Mouse (Mus musculus): ENCODE data around the gene Pcdh9.
"Not testable (repeated sequence)": the region's sequence is repeated elsewhere in the genome, so short reads cannot be mapped to it uniquely, and the experiment has no call there.

The Pcdh9 gene

DNA sequence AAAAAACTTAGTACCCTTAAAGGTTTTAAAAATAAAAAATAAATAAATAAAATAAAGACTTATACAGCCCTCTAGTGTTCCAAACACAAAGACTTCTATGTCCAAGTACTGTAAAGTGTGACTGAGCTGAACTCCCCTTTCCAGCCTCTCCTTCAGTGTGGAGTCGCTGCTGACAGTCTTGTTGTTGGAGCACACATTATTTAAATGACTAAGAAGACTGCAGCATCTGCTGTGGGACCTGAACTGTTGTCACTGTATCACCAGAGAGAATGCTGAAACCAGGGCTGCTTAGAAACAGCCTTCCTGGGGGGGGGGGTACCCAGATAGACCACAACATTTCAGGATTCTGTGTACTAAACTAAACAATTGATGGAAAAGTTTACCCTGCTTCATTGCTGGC, 509.7 kb downstream of the Pcdh9 start:
- CTCF ChIA-PET = no interaction called here

DNA sequence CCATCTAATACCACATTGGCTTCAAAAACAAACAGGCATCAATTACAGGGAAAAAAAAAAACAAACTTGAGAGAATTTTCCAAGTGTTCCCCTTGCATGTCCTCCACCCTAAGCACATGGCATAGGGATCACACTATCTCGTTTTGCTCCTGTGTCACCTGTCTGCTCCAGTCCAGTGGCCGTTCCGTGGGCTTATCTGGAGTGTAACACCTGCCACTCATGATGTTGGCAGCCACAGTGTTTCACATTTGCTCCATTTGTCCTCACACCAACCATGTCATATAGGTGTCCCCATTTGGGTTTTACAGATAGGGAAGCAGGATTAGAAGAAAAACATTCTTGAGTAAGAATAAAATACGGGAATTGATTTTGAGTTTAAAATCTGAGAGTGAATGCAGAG, 514.3 kb downstream of the Pcdh9 start:
- CTCF ChIA-PET = interaction anchor here (0.7 kb wide), 1 partner anchor 54 kb away, joined by 5 read pairs; no protein-coding TSS in a partner anchor

DNA sequence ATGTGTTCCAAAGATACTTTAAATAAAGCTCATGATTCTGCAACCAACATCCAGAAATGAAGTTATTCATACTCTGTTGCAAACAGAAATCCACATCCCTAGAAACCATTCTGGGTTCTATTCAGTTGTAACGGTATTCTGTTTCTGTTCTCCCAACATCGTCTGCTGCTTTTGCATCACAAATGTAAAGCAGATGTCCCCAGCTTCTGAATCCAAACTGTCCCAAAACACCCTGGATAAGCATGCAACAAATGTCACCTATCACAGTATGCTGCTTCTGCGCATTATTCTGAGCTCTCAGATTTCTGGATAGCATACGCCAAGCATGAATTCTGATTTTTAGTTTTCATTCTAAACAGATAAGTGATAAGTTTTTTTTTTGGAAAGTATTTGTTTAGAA, 516.3 kb downstream of the Pcdh9 start:
- CTCF ChIA-PET = no interaction called here

DNA sequence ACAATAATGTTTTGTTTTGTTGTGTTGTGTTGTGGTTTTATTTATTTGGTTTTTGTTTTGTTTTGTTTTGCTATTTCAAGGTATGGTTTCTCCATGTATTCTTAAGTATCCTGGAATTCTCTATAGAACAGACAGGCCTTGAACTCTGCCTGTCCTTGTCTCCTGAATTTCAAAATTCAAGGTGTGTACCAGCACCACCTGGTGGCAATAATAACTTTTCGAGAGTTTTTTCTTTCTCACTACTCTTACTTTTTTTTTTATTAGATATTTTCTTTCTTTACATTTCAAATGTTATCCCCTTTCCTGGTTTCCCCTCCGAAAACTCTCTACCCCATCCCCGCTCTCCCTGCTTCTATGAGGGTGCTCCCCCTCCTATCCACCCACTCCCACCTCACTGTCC, 536.3 kb downstream of the Pcdh9 start:
- CTCF ChIA-PET = no interaction called here

DNA sequence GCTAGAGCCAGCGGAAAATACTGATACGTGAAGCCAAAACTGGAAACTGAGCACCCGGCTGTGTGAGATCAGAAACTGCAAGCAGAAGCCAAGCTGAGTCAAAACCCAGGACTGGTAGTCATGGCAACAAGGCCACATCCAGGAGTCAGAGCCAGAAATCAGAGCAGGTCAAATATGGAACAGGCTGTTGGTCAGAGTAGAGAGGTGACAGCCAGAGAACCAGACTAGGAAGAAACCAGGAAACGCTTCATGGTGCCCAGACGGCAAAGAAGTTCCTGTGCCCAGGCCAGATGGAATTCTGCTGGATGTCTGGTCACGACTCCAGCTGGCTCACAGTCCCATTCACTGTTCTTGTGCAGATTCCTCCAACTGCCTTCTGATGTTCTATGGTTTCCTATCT, 539.6 kb downstream of the Pcdh9 start:
- CTCF ChIA-PET = no interaction called here

- CTCF ChIA-PET = no interaction called here
Observed at GRCm38 (mm10) chr14:93349166-93349565, 541.3 kb downstream of the Pcdh9 start.

- CTCF ChIA-PET = no interaction called here
Observed at GRCm38 (mm10) chr14:93347031-93347430, 543.4 kb downstream of the Pcdh9 start.

DNA sequence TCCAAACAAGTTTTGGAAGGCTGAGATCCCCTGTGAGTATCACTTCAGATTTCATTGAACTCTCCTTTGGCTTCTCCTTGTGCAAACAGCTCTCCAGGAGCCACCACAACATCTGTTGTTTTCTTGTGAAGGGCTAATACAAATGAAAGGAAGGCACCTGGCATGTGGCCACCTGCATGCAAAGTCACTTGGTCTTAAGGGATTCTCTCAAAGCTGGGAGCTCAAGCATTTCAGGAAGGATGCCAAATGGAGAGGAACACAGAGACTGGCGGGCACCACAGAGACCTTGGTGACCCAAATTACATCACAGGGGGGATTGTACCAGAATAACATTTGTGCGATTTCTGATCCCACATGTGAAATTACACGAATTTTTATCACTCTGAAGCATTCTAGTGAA, 547.7 kb downstream of the Pcdh9 start:
- CTCF ChIA-PET = no interaction called here

DNA sequence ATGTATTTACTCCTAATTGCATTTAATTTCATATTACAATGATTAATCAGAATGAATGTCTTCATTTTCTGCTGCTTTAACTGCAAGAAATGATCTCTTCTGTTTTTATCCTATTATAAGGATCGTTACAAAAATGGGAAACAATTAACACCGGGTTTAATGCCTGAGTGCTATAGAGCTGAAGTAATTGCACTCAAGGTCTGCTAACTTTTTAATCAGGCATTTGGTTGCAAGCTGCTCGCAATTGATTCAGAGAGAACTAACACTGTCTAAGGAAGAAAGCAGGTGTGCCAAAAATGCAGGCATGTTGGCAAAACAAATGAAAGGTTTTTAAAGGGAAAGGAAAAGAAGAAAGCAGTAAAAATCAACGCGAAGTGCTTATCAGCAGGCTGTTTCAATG, 549.1 kb downstream of the Pcdh9 start:
- CTCF ChIA-PET = no interaction called here

DNA sequence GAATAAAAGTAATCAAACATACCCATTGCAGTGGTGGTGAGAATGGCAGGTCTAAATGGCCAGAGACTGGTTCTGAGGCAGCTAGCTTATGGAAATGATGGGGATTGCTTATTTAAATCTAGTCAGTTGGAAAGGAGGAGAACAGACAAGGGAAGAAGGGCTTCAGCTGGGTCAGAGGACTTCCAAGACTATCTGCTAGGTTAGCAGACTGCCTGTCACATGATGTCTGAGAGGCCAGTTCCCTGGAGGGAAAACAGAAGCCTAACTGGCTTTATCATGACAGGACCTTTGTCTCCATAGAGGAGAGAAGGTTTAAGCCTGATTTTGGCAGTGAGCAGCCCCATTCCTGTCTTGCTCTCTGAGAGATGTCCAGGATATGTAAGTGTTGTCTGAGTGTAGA, 561.2 kb downstream of the Pcdh9 start:
- CTCF ChIA-PET = no interaction called here

DNA sequence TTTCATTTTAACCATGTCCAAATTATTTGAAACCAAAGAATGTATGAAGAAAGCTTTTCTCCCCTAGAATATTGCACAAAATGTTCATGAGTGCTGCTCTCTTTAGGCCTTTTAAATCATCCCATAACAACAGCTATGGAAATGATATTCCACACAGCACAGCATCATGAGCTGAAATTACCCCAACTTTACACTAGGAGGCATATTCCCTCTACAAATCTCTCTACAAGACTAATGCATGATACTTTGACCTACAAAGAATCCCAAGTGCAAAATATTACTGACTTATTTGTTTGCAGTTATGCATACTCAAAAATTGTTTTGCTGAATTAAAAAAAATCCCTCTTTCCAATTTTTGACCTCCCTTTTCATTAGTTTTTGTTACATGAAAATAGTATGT, 573.1 kb downstream of the Pcdh9 start:
- CTCF ChIA-PET = no interaction called here

DNA sequence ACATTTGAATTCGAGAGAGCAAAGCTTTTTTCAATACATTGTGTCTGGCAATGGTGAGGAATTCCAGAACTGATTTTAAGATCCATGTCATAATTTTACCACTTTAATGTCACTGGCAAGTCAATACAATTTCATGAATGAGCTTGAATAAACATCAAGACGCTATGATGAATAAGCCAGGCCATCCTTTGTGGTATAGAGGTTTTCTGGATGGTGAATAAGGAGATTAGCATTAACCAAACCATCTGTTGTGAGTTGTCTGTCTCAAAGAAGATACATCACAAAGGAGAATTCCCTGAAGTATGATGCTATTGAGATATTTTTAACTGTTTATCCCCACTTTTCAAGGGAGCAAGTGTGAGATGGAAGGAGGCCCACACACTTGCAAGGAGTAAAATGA, 602.1 kb downstream of the Pcdh9 start:
- CTCF ChIA-PET = no interaction called here

GRCm38 (mm10) chr14:93287642-93288041, 602.8 kb downstream of the Pcdh9 start:
- CTCF ChIA-PET = no interaction called here

DNA sequence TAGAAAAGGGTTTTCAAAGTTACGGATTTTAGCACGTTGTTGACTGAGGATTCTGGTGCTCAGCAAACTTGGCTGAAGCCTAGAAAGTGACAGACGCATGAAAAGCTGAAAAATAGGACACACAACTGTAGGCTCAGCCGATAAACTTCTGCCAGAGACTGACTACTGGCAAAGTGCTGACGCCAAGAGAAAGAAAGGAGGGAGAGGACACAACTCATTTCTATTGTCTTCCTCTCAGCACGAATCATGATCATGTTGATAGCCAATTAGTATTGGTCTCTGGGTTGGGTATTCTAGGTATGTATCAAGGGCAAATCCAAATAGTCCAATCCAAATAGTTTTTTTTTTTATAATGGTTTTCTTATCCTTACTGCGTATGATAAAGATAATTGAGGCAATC, 605.3 kb downstream of the Pcdh9 start:
- CTCF ChIA-PET = no interaction called here

DNA sequence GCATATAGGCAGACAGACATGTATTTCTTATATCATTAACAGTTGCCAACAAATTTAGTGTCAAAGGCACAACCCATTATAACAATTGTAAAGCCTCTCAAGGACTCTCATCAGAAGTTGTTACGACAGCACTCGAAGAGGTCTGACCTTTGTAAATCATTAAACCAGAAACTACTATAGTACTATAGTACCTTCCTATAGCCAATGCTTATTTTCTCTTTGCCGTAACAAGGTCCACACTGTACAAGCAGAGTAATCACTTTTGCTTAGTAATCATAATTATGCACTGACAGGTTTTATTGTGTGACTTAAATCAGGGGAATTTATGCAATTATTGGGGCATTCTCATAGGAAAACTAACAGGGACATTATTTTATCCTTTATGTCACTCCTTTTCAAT, 606.5 kb downstream of the Pcdh9 start:
- CTCF ChIA-PET = no interaction called here

DNA sequence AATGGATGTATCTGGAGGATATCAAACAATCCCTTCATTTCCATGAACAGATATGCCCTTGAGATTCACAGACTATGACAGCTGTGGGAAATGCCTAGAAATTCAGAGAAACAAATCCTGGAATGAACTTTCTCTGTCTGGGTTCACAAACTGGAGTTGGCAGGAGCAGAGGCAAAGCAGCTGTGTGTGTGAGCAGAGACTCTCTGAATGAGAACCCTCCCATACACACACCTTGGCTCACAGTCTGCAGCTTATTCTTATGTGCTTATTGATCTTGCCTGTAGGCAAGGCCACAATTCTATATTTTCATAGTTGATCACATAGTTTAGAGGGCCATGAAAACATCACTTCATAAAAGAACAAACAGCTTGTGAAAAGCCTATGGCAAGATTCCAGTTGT, 614.8 kb downstream of the Pcdh9 start:
- CTCF ChIA-PET = no interaction called here

DNA sequence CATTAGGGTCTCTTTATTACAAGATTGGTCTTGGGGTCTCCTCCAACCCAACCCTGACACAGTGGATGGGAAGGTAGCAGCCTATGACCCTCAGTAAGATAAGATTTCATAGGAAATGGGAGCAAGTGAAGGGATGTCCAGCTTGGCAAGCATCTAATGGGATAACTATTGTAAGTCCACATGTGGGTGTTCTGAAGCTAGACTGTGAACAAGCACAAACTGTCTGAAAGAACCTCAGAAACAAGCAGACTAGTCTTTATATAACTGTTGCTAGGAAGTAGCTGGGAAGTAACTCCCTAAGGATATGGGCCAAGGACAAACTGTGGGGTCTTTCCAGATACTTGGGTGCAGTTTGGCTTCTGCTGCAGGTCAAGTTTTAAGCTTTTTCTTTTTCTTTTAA, 615.7 kb downstream of the Pcdh9 start:
- CTCF ChIA-PET = no interaction called here

- CTCF ChIA-PET = no interaction called here
Observed at GRCm38 (mm10) chr14:93253411-93253810, 637.1 kb downstream of the Pcdh9 start.

GRCm38 (mm10) chr14:93240263-93240662, 650.2 kb downstream of the Pcdh9 start:
- CTCF ChIA-PET = no interaction called here

- CTCF ChIA-PET = no interaction called here
Observed at GRCm38 (mm10) chr14:93234333-93234732, 656.1 kb downstream of the Pcdh9 start.

GRCm38 (mm10) chr14:93233599-93233998, 656.9 kb downstream of the Pcdh9 start:
- CTCF ChIA-PET = no interaction called here

DNA sequence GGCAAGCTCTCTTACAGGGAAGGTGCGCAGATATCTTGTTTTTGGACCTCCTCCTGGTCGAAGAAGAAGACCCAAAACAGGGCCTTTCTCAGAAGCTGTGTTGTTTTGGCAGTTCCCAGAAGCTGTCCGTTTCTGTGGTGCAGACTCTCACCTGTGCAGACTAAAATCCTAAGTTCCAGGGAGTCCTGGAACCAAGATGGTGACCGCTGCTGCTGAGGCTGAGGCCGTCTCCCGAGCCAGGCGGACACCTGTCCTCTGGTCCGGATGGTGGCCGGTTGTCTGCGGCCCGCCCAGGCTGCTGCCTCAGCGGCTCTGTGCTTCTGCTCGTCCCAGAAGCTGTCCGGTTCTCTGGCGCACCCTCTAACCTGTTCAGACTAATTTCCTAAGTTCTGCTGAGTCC, 675.6 kb downstream of the Pcdh9 start:
- CTCF ChIA-PET = not testable (repeated sequence)

DNA sequence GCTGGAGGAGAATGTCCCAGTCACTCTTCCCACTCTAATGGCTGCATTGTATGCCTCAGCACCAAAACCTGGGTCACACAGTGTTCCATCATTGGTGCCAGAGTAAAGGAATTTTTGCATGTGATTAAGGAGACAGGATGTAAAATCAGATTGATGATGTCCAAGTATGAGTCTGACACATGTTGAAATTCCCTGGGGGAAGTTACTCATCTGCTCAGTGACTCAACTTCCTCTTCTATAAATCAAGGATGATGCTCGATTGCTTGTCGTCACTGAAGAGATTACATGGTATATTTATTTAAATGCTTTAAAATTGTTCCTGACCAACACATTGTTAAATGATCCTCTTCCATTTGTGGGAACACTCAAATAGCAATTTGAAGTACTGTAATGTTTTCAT, 690.7 kb downstream of the Pcdh9 start:
- CTCF ChIA-PET = no interaction called here

GRCm38 (mm10) chr14:93182606-93183491, 707.6 kb downstream of the Pcdh9 start:
- CTCF ChIA-PET = no interaction called here
